Mouse (Mus musculus): ENCODE data around the gene Cacna1c.

DNA sequence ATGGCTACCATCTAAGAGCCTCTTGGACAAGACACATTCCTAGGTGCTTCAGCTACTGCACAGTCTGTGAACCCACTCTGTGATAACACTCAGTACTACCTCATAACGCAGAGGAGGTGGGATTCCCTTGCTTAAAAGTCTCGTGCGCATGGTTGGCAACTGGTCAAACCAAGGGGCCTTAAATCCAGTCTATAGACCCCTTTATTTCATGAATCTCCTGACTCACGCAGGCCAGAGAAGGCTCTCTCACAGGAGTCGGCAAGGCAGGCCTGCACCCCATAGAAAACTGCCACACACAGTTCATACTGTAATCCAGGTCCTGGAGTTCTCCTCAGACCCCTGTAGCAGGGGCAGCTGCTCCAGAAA is 273.0 kb downstream of the Cacna1c start:
- no peak for TF ChIP-seq POLR2A (IDR thresholded peaks at IDR 0.05; ENCODE audit: insufficient read length, low read depth)
- no peak for TF ChIP-seq POLR2AphosphoS2 (IDR thresholded peaks at IDR 0.05; ENCODE audit: insufficient read length, low read depth)
- no peak for TF ChIP-seq E2F4 (IDR thresholded peaks at IDR 0.05; ENCODE audit: insufficient read depth)

Data from myocyte (in vitro differentiated cells).